Mouse (Mus musculus) cortical plate, adult 2 months (tissue): ENCODE data around the gene Cntnap4.

ENCODE experiments used
- CTCF ChIP-seq: fragments of 200-500 bp; IDR thresholded peaks from 2 replicates; pipeline ENCODE4 v1.5.1; 2011; ENCODE audit warnings: mild to moderate bottlenecking, control low read depth, low read length; ENCODE audit not compliant: insufficient read depth; ENCODE audit errors: extremely low read depth
- POLR2A ChIP-seq: fragments of 200-500 bp; IDR thresholded peaks from 2 replicates; pipeline ENCODE4 v1.6.1; 2011; ENCODE audit warnings: mild to moderate bottlenecking, low read length, control low read depth; ENCODE audit not compliant: insufficient read depth; ENCODE audit errors: extremely low read depth

DNA sequence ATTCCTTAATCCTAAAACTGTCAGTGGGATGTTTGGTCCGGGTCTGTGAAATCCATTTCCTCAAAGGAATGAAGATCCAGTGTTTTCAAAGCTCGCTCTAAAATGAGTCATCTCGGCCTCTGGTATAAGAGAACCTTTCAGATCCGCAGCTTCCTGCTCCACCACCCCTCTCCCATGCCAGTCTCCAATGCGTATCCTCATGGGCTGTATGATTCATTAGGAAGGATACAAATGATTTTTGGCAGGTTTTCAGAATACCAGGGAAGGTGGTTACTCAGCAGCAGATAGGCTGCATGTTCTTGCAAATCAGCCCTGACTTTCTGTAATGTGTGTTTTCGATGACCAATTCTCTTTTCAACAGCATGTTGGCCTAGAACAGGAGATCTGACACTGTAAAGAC lies 40.3 kb downstream of the Cntnap4 start:
- no peak for TF ChIP-seq CTCF
- TF ChIP-seq POLR2A = no peak
